Mouse (Mus musculus): ENCODE data around the gene Ebpl.
A peak's percentile ranks its signal among the peaks of the same experiment; 100 is the strongest.
"Not testable (repeated sequence)": the region's sequence is repeated elsewhere in the genome, so short reads cannot be mapped to it uniquely, and the experiment has no call there.

The Ebpl gene

GRCm38 (mm10) chr14:61327007-61327406, 33.2 kb downstream of the Ebpl start:
- not testable (repeated sequence) for DNase-seq

- no peak for DNase-seq
These were observed 37.5 kb downstream of the Ebpl start for GRCm38 (mm10) chr14:61322740-61323139.

- no peak for DNase-seq
These were observed 39.0 kb downstream of the Ebpl start for GRCm38 (mm10) chr14:61321200-61321599.

GRCm38 (mm10) chr14:61320765-61321164, 39.5 kb downstream of the Ebpl start:
- peak; percentile 22 to 33 for DNase-seq

GRCm38 (mm10) chr14:61316861-61317260, 43.4 kb downstream of the Ebpl start:
- peak; percentile 44 to 65 for DNase-seq

GRCm38 (mm10) chr14:61310963-61311362, 49.3 kb downstream of the Ebpl start:
- no peak for DNase-seq

- DNase-seq = no peak
These were observed 50.0 kb downstream of the Ebpl start for GRCm38 (mm10) chr14:61310036-61310772.

GRCm38 (mm10) chr14:61309593-61309992, 50.6 kb downstream of the Ebpl start, which contains the start of gene Arl11:
Gene Arl11 (plus strand): TSS chr14:61309753.
- peak; percentile 51 to 54 for DNase-seq

- no peak for DNase-seq
These were observed 56.1 kb downstream of the Ebpl start for GRCm38 (mm10) chr14:61303969-61304609.

- no peak for DNase-seq
These were observed 57.8 kb downstream of the Ebpl start for GRCm38 (mm10) chr14:61302428-61302827.

- DNase-seq = no peak
These were observed 58.9 kb downstream of the Ebpl start for GRCm38 (mm10) chr14:61301323-61301722.

GRCm38 (mm10) chr14:61299810-61300209, 60.4 kb downstream of the Ebpl start:
- DNase-seq = no peak

GRCm38 (mm10) chr14:61294738-61295079, 65.5 kb downstream of the Ebpl start:
- peak; percentile 32 to 40 for DNase-seq

GRCm38 (mm10) chr14:61293884-61294737, 66.1 kb downstream of the Ebpl start:
- peak; percentile 60 to 64 for DNase-seq

GRCm38 (mm10) chr14:61290664-61291063, 69.6 kb downstream of the Ebpl start:
- peak in 1 of 2 experiments; percentile 13 for DNase-seq

GRCm38 (mm10) chr14:61288606-61289286, 71.5 kb downstream of the Ebpl start:
- DNase-seq = no peak

Measured in lung, adult 18-20 months (tissue).